Mouse (Mus musculus) liver, embryonic 16.5 days (tissue): ENCODE data around the gene Rab37. TPM values are rescaled to one million over a fixed set of nuclear protein-coding genes. Genes with fewer than 3 reads are reported as not detected.

ENCODE experiments used
- ATAC-seq: fragments of 200-750 bp; cut with Nextera tagmentation; 2 replicates; pipeline ENCODE4 v1.8.0; 2017; ENCODE audit warnings: low read depth, mild to moderate bottlenecking, moderate number of reproducible peaks, moderate library complexity
- H3K27ac ChIP-seq: fragments of 300-500 bp; sonication (generic); 2 replicates; pipeline ENCODE4 v1.5.1; 2014; ENCODE audit warnings: mild to moderate bottlenecking, low read length
- H3K27me3 ChIP-seq: fragments of 300-500 bp; sonication (generic); 2 replicates; pipeline ENCODE4 v1.6.1; 2014; ENCODE audit warnings: low read depth, low read length, mixed read lengths; ENCODE audit not compliant: control insufficient read depth, insufficient read depth
- H3K36me3 ChIP-seq: fragments of 300-500 bp; sonication (generic); 2 replicates; pipeline ENCODE4 v1.6.1; 2014; ENCODE audit warnings: mild to moderate bottlenecking; ENCODE audit not compliant: control insufficient read depth, insufficient read depth
- H3K4me1 ChIP-seq: fragments of 300-500 bp; sonication (generic); 2 replicates; pipeline ENCODE4 v1.6.1; 2014; ENCODE audit warnings: low read depth, low read length, mixed read lengths; ENCODE audit not compliant: control insufficient read depth
- H3K4me2 ChIP-seq: fragments of 300-500 bp; sonication (generic); 2 replicates; pipeline ENCODE4 v1.6.1; 2014; ENCODE audit warnings: low read depth, low read length, mixed read lengths
- H3K4me3 ChIP-seq: fragments of 300-500 bp; sonication (generic); 2 replicates; pipeline ENCODE4 v1.5.1; 2014; ENCODE audit warnings: low read depth, mild to moderate bottlenecking, low read length
- H3K9ac ChIP-seq: fragments of 300-500 bp; sonication (generic); 2 replicates; pipeline ENCODE4 v1.6.1; 2014; ENCODE audit warnings: low read depth, low read length
- H3K9me3 ChIP-seq: fragments of 300-500 bp; sonication (generic); replicated peaks from 2 replicates; pipeline ENCODE4 v1.6.1; 2016; ENCODE audit warnings: low read length; ENCODE audit not compliant: control insufficient read depth
- WGBS: fragments of 180-500 bp; shearing (Covaris S2); extraction: QIAGEN DNeasy Blood & Tissue Kit; methylation state at CpG from one replicate; pipeline ENCODE4 v1.1.7; 2014; ENCODE audit not compliant: insufficient replicate concordance; 5-methylcytosine and 5-hydroxymethylcytosine counted together
- polyA plus RNA-seq: library from polyadenylated mRNA; unstranded; fragments of >200 nt; fragmentation: Nextera tagmentation; extraction: Ambion mirVana; gene quantifications from 2 replicates; pipeline ENCODE4 v1.2.1, GENCODE M21; 2015

The Rab37 gene
- polyA plus RNA-seq, 1 experiment from 2014 or later, result 2.4 TPM

DNA sequence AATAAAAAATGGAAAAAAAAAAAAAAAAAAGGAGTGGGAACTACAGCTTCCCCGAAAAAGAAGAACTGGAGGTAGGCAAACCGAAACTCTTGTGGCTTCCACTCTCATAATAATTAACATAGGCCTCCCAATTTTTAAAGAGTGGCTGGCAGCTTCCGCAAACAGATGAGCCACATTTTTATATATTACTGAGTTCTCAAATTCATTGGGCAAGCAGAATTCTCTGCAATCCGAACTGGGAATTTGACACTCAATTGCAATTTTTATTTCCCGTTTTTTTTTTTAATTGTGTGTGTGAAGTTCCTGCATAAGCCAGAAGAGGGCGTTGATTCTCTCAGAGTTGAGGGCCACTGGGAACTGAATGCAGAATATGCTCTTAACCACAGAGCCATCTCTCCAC is 24.5 kb upstream of the Rab37 start:
- H3K9ac ChIP-seq, result no peak overlapping the region
- WGBS, result 35% methylated on average over 6 of the region's 6 CpGs
- no peaks in the 10 kb centered on the region for H3K36me3 ChIP-seq
- no peaks in the 10 kb centered on the region for H3K9me3 ChIP-seq
- no peaks in the 10 kb centered on the region for H3K27me3 ChIP-seq
- H3K4me1 ChIP-seq, result no peaks in the 10 kb centered on the region
- H3K4me2 ChIP-seq, result no peak overlapping the region
- ATAC-seq, result no peak
- no peak overlapping the region for H3K27ac ChIP-seq
- H3K4me3 ChIP-seq, result no peak overlapping the region

DNA sequence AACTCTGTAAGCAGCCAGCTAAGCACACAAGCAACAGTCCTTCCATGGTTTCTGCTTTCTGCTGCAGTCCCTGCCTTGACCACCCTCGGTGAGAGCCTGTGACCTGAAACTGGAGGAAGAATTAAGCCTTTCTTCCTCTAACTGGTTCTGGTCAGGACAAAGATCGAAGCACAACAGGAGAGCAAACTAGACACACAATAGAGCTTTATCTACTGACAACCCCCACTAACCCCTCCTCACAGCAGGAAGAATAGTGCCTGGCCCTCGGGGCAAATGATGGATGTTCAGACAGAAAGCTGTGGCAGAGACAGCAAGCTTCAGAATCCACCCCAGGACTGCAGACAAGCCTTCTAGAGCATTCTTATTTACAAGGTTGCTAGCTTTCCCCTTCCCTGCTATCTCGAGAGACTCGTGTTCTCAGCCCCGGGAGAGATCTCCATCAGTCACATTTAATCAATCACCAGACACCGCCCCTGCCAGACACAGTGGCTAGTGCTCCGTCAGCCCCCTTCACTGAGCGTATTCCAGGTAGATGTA is 20.1 kb upstream of the Rab37 start:
- Histone ChIP-seq H3K9ac (no peak overlapping the region), H3K4me1 (peaks cover 4% of the 10 kb centered on the region), H3K27ac (no peak overlapping the region), H3K4me3 (no peak overlapping the region), H3K36me3 (no peaks in the 10 kb centered on the region), H3K9me3 (no peaks in the 10 kb centered on the region), H3K4me2 (no peak overlapping the region), H3K27me3 (no peaks in the 10 kb centered on the region)
- WGBS, result 11% methylated on average over 9 of the region's 9 CpGs
- ATAC-seq, result no peak

DNA sequence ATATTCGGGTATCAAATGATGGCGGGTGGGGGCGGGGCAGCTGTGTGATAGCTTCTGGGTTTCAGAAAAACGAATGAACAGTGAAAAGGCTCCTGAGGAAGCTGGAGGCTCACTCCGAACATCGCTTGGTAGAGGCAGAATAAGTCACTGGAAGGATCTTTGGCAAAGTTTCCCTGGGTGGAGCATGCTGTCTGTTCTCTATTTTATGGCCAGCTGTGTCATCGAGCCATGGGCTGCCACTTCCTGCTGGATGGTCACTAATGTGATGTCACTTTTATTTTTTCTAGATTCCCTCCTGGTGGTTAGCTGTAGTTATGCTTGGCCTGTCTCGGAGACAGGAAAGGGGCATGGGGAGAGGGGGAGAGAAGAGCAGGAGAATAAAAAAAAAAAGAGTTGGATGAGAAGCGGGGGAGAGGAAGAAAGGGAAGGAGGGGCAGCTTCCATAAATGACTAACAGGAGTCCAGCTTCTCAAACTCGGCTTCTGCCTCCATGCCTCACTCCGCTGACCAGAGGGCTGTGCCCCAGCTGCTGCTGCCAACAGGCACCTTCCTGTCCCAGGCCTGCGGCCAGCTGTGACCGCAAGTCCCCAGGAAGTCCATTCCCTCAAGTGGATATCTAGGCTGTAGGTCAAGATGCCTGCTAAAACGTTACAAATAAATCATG is 19.5 kb upstream of the Rab37 start:
- Histone ChIP-seq H3K27me3 (no peaks in the 10 kb centered on the region), H3K9ac (no peak overlapping the region), H3K4me2 (0 out of 2 replicates have a peak overlapping the region, but pooled peaks have one; percentile 0), H3K36me3 (no peaks in the 10 kb centered on the region), H3K4me3 (no peak overlapping the region), H3K4me1 (peaks cover 4% of the 10 kb centered on the region), H3K27ac (no peak overlapping the region), H3K9me3 (no peaks in the 10 kb centered on the region)
- 15% methylated on average over 14 of the region's 14 CpGs for WGBS
- ATAC-seq, result no peak

DNA sequence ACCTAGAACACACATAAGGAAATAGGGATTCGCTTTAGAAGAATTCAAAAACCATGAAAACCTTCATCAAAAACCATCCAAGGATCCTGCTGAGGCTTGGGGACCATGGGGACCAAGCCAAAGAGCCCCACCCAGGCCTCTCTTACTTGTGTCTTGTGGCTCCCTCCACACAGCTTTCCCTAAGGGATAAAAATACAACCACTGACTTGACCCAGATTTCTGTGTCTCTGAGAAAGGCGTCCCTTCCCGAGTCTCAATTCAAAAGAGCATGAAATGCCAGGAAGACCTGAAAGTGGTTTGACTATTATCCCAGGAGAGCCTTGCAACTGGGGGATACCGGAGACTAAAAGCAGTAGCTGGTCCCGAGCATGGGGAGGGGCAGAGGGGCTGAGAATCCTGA is 18.2 kb upstream of the Rab37 start:
- WGBS, result 57% methylated on average over 5 of the region's 5 CpGs
- no peak for ATAC-seq
- Histone ChIP-seq H3K27ac (no peak overlapping the region), H3K4me1 (peaks cover 4% of the 10 kb centered on the region), H3K36me3 (no peaks in the 10 kb centered on the region), H3K9me3 (no peaks in the 10 kb centered on the region), H3K27me3 (no peaks in the 10 kb centered on the region), H3K4me3 (no peak overlapping the region), H3K4me2 (no peak overlapping the region), H3K9ac (no peak overlapping the region)

DNA sequence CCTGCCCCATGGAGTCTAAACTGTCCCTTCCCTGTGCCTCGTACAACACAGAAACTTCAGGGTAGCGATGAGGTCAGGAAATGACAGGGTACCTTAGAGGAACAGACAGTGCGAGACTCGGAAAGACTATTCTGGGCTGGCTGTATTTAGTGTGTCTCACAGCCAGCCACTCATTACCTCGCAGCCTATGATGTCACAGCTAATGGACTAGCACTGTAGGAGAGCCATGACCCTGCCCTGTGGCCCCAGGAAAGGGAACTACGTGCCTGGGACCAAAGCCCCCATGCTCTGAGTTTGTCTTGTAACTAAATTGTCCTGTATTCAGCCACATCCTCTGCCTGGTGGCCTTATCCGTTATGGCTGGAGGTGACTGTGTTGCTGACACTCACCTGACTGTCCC is 15.8 kb upstream of the Rab37 start:
- peak; percentile 60 for ATAC-seq
- no peak overlapping the region for H3K4me2 ChIP-seq
- H3K4me1 ChIP-seq, result peaks cover 4% of the 10 kb centered on the region
- no peak overlapping the region for H3K4me3 ChIP-seq
- no peaks in the 10 kb centered on the region for H3K9me3 ChIP-seq
- H3K27me3 ChIP-seq, result no peaks in the 10 kb centered on the region
- H3K27ac ChIP-seq, result peak overlapping the region; percentile 55
- WGBS, result 13% methylated on average over 7 of the region's 7 CpGs
- no peak overlapping the region for H3K9ac ChIP-seq
- no peaks in the 10 kb centered on the region for H3K36me3 ChIP-seq

DNA sequence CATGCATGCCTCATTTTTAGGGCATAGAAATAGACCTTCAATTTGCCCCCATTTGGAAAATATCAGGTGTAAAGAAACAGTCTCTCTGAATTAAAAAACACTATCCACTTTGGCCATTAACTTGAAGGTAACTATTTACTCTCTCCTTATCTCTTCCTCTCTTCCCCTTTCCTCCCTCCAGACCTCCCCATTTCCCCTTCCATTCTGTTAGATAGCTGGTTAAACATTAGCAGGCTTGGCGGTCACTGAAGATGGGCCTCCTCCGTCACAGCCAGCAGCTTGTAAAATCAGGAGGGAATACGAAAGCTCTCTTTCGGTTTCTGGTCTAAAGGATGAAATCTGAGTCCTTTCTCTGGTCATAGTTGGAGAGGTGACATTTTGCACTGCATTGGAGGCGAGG is 15.4 kb upstream of the Rab37 start:
- Histone ChIP-seq H3K4me3 (no peak overlapping the region), H3K27ac (peak overlapping the region; percentile 55), H3K4me2 (peak overlapping the region; percentile 1; the same call in 1 of the 2 replicates), H3K9ac (no peak overlapping the region), H3K36me3 (no peaks in the 10 kb centered on the region), H3K9me3 (no peaks in the 10 kb centered on the region), H3K4me1 (peaks cover 4% of the 10 kb centered on the region), H3K27me3 (no peaks in the 10 kb centered on the region)
- WGBS, result 15% methylated on average over 5 of the region's 5 CpGs
- ATAC-seq, result peak; percentile 58

DNA sequence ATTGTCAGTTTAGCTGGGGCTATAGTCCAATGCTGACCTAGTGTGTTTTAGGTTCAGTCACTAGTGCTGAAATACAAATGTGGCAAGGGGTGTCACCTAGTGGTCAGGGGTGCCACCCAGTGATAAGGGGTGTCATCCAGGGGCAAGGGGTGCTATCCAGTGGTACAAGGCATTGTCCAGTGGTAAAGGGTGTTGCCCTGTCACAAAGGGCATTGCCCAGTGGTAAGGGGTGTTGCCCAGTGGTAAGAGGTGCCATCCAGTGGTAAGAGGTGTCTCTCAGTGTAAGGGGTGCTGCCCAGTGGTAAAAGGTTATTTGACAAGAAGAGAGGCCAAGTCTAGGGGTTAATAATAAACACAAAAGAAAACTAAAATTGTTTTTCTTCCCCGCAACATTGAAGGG is 13.8 kb upstream of the Rab37 start:
- H3K27ac ChIP-seq, result no peak overlapping the region
- 83% methylated on average over 1 of the region's 1 CpGs for WGBS

DNA sequence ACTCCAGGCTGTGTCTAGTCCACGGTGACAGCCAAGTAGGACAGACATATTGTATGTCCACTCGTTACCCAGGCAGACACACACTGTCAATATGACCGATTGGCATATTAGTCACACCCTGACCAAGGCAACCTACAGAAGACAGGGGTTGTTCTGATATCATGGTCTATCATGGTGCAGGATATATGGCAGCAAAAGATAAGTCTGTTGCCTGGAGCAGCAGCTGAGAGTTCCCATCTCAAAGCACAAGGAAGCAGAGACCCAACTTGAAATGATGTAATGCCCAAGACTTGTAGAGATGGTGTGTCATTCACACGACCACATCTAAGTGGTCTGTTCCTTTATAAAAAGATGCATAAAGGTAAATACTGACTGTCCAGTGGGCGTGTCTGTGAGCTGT is 12.6 kb upstream of the Rab37 start:
- no peak overlapping the region for H3K9ac ChIP-seq
- no peak overlapping the region for H3K27ac ChIP-seq
- H3K27me3 ChIP-seq, result no peaks in the 10 kb centered on the region; the same call in 1 of the 2 replicates
- no peak overlapping the region for H3K4me2 ChIP-seq
- peaks cover 4% of the 10 kb centered on the region; the same call in 1 of the 2 replicates for H3K4me1 ChIP-seq
- no peak overlapping the region for H3K4me3 ChIP-seq
- ATAC-seq, result no peak
- H3K36me3 ChIP-seq, result no peaks in the 10 kb centered on the region
- 37% methylated on average over 5 of the region's 5 CpGs for WGBS
- no peaks in the 10 kb centered on the region for H3K9me3 ChIP-seq

More for the DNA sequence above, 13.8 kb upstream of the Rab37 start:
- Histone ChIP-seq H3K4me2 (no peak overlapping the region), H3K9me3 (no peaks in the 10 kb centered on the region), H3K4me3 (no peak overlapping the region), H3K4me1 (peaks cover 4% of the 10 kb centered on the region; the same call in 1 of the 2 replicates), H3K9ac (no peak overlapping the region), H3K27me3 (no peaks in the 10 kb centered on the region), H3K36me3 (no peaks in the 10 kb centered on the region)
- no peak for ATAC-seq

DNA sequence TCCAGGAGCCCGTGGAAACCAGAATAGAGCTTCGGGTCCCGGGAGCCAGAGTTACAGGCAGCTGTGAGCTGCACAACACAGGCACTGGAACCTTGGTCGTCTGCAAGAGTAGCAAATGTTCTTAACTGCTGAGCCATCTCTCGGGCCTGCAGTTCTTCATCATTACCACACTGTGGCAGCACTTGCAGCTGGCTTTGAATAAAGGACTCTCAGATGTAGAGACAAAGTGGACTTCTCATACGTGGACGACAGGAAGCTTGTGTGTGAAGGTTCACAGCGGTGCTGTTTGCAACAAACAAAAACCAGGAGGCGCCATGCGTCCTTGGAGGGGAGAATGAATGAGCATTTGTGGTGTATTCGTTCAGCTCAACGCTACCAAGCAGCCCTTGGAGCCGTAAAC is 10.3 kb upstream of the Rab37 start:
- no peaks in the 10 kb centered on the region for H3K36me3 ChIP-seq
- no peak overlapping the region for H3K9ac ChIP-seq
- H3K4me1 ChIP-seq, result no peaks in the 10 kb centered on the region
- no peak overlapping the region for H3K27ac ChIP-seq
- H3K27me3 ChIP-seq, result no peaks in the 10 kb centered on the region; the same call in 1 of the 2 replicates
- ATAC-seq, result no peak
- no peaks in the 10 kb centered on the region for H3K9me3 ChIP-seq
- no peak overlapping the region for H3K4me2 ChIP-seq
- WGBS, result 25% methylated on average over 13 of the region's 13 CpGs
- no peak overlapping the region for H3K4me3 ChIP-seq
